Mouse (Mus musculus) MEL (cell line): ENCODE measurements around the gene Pak1ip1.

ENCODE experiments used
- CHD2 ChIP-seq: IDR thresholded peaks from 2 replicates; pipeline ENCODE4 v1.6.1; 2011; ENCODE audit warnings: low read length, improper control_type of control experiment
- CTCF ChIP-seq, 3 experiments: IDR thresholded peaks in 2 of 3; conservative IDR thresholded peaks in 1 of 3; 2 replicates each; pipeline ENCODE4 v1.5.1; 2011 to 2012; ENCODE audit warnings: low read length in 3 of 3, low read depth in 2 of 3, mild to moderate bottlenecking in 2 of 3, improper control_type of control experiment in 1 of 3, inconsistent platforms in 1 of 3, mixed read lengths in 1 of 3, moderate library complexity in 1 of 3; ENCODE audit not compliant: control insufficient read depth in 1 of 3, insufficient read depth in 1 of 3, poor library complexity in 1 of 3, severe bottlenecking in 1 of 3
- EP300 ChIP-seq, 2 experiments: IDR thresholded peaks; 2 replicates each; pipeline ENCODE4 v1.6.1; 2011; ENCODE audit warnings: improper control_type of control experiment in 2 of 2, low read length in 2 of 2, low read depth in 1 of 2, mild to moderate bottlenecking in 1 of 2
- GATA1 ChIP-seq: IDR thresholded peaks from 2 replicates; pipeline ENCODE4 v1.6.1; 2011; ENCODE audit warnings: low read depth, low read length, improper control_type of control experiment
- HCFC1 ChIP-seq: IDR thresholded peaks from 2 replicates; pipeline ENCODE4 v1.6.1; 2012; ENCODE audit warnings: low read depth, mild to moderate bottlenecking, inconsistent platforms, low read length, improper control_type of control experiment, moderate library complexity
- JUND ChIP-seq: IDR thresholded peaks from 2 replicates; pipeline ENCODE4 v1.6.1; 2011; ENCODE audit warnings: low read depth, mild to moderate bottlenecking, improper control_type of control experiment, low read length
- MAZ ChIP-seq: IDR thresholded peaks from 2 replicates; pipeline ENCODE4 v1.6.1; 2012; ENCODE audit warnings: low read depth, mild to moderate bottlenecking, inconsistent platforms, low read length, improper control_type of control experiment
- MYC ChIP-seq: IDR thresholded peaks from 2 replicates; pipeline ENCODE4 v1.6.1; 2011; ENCODE audit warnings: low read depth, mild to moderate bottlenecking, low read length, improper control_type of control experiment, moderate library complexity
- SMC3 ChIP-seq: IDR thresholded peaks from 2 replicates; pipeline ENCODE4 v1.6.1; 2011; ENCODE audit warnings: low read depth, low read length, improper control_type of control experiment

DNA sequence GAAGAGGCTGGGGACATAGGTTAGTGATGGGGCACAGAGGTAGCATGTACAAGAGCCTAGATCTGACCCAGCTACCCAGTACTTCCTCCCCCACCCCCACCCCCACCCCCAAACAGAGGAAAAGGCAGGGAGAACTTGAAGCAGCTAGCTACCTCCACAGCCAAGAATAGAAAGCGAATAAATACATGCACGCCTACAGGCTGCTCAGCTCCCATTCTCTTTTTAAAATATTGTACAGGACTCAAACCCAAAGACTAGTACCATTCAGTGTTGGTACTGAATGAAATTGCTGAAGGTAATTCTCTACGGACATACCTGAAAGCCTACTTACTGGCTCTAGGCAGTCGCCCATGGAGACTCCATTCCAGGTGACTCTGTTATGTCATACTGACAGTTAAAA is 41.7 kb downstream of the Pak1ip1 start:
- TF ChIP-seq MYC, result no peak
- no peak for TF ChIP-seq CTCF (IDR thresholded peaks at IDR 0.05 in 2 of 3, conservative IDR thresholded peaks at IDR 0.05 in 1 of 3; ENCODE audit: control insufficient read depth in 1 of 3, insufficient read depth in 1 of 3, low read depth in 2 of 3, low read length in 3 of 3, poor library complexity in 1 of 3, severe bottlenecking in 1 of 3)
- TF ChIP-seq JUND, result no peak
- no peak for TF ChIP-seq MAZ
- no peak for TF ChIP-seq HCFC1
- no peak for TF ChIP-seq SMC3
- TF ChIP-seq GATA1, result no peak
- TF ChIP-seq CHD2, result no peak
- no peak for TF ChIP-seq EP300 (IDR thresholded peaks at IDR 0.05; ENCODE audit: low read depth in 1 of 2, low read length in 2 of 2)
